Mouse (Mus musculus): ENCODE results near the gene Fam43a.

The Fam43a gene

DNA sequence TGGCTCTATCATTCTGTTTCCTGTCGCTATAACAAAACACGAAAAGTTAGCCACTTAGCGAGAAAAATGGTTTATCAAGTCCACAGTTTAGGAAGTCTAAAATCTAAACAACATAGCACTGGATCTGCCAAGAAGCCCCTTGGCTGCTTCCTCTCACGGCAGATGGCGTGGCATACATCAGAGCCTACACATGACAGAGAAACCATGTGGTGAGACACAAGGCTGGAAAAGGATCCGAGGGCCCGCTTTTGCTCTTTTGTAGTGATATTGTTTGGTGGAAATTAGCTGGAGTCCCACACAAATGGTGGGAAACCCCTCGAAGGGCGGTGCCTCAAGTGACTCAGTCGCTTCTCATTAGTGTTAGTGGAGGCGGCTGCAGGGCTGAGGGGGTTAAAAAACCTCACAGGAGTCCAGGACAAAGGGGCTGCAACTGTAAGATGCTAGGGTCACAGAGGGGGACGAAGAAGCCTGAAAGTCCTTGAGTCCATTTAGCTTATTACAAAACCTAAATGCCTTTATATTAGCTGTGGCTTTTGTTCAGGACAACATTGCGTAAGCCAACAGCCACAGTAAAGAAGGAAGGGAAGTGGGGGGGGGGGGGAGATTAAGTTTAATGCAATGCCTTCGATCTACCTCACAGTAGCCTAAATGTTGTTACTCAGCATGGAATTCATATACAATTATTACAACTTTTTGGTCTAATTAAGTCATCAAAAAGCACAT is 3.5 kb upstream of the Fam43a start:
- peak; percentile 55 to 73 for DNase-seq

- peak; percentile 97 for DNase-seq
Observed at GRCm38 (mm10) chr16:30596959-30597681, 2.4 kb upstream of the Fam43a start.

DNA sequence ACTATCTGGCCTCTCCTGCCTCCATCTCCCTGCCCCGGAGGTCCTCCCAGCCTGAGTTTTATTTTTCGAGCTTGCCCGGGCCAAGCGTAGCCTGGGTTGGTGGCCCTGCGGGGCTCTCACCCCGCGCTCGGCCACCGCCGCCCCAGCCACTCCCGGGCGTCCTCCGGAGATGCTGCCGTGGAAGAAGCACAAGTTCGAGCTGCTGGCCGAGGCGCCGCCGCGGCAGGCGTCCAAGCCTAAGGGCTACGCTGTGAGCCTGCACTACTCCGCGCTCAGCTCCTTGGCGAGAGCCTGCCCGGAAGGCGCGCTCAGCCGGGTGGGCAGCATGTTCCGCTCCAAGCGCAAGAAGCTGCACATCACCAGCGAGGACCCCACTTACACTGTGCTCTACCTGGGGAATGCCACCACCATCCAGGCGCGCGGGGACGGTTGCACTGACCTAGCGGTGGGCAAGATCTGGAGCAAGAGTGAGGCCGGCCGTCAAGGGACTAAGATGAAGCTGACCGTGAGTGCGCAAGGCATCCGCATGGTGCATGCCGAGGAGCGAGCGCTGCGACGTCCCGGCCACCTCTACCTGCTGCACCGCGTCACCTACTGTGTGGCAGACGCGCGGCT is 1.0 kb downstream of the Fam43a start:
- peak; percentile 75 to 80 for DNase-seq

- peak; percentile 69 to 83 for DNase-seq
Observed at GRCm38 (mm10) chr16:30601046-30601832, 1.7 kb downstream of the Fam43a start.

GRCm38 (mm10) chr16:30601946-30602345 is 2.4 kb downstream of the Fam43a start:
- peak in 1 of 2 experiments; percentile 34 for DNase-seq

- peak in 1 of 2 experiments; percentile 28 for DNase-seq
Observed at GRCm38 (mm10) chr16:30602684-30603530, 3.4 kb downstream of the Fam43a start.

DNA sequence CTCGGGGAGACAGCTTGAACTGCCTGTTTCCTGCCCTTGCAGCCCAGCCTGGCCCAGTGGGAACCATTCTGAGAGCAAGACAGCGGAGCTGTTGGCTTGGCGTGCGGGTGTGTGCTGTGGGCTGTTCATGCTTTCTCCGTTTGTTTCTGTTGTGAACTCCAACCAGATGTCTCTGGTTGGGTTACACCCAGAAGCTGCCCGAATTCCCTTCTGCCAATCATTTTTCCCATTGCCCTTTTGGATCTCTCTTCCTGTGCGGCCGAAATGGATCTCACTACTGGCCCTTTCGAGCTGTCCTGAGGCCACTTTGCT is 4.0 kb downstream of the Fam43a start:
- peak; percentile 25 to 30 for DNase-seq

- peak in 1 of 2 experiments; percentile 34 for DNase-seq
Observed at GRCm38 (mm10) chr16:30604061-30604806, 4.7 kb downstream of the Fam43a start.

DNA sequence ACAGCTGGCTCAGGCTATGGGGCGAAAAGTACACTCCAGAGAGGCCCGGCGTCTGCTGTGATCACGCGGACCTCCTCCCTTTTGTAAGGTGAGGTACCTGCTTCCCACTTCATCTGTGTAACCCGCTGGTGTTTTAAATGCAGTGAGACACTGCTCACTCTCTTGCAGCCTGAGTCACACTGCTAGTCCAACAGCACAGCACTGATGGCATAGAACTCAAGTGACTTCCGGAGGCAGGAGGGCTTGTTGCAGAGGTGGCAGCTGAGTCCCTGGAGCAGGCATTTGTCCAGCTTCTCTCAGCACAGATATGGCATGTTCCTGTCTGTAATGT is 5.2 kb downstream of the Fam43a start:
- no peak for DNase-seq

- DNase-seq = no peak
Observed at GRCm38 (mm10) chr16:30605528-30605927, 6.0 kb downstream of the Fam43a start.

DNA sequence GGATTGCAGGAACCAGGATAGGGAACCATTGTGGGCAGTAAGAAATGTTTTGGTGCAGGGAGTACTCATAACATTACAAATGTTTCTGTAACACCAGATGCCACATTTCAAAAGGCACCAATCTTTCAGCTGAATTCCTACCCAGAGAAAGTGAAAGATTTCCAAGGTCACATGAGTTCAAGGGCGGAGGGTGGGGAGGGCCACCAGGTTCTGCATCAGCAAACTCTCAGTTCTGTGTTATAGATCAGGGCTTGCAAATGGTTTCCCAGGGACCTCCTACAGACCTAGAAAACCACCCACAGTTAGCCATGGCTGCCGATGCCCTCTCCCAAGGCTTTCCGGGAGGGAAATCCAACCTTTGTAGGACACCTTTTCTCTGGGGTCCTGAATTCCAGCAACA is 8.3 kb downstream of the Fam43a start:
- no peak for DNase-seq

GRCm38 (mm10) chr16:30611331-30611730 is 11.8 kb downstream of the Fam43a start:
- DNase-seq = no peak

DNA sequence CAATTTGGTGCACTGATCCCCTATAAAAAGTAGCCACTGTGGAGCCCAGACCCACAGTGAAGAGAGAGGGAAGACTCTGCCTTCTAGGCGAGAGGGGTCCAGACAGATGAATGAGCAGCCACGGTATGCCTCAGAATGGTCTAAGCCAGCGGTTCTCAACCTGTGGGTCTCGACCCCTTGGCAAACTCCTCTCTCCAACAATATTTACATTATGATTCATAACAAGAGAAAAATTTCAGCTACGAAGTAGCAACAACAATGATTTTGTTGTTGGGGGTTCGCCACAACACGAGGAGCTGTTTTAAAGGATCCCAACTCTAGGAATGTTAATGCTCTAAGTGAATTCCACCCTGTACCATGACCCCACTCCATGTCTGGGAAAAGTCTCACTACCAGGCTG is 13.6 kb downstream of the Fam43a start:
- DNase-seq = no peak

DNA sequence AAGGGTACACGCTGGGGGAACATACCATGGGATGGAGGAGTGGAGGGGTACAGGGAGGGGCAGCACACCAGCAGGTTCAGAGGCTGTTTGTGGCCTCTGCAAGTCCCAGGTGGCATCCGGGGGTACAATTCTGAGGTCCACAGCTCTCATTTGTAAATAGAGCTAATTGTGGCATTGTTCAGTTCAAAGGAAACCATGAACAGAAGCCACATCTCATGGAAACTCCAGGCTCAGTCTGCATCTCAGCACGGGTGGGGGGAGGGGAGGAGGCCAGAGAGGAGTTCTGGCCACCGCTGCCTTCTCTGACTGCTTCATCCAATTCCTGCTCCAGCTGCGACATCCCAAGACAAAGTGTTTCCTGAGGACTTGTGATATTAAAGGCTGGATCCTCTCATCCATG is 14.6 kb downstream of the Fam43a start:
- no peak for DNase-seq

GRCm38 (mm10) chr16:30614705-30615317 is 15.3 kb downstream of the Fam43a start:
- DNase-seq = no peak

DNA sequence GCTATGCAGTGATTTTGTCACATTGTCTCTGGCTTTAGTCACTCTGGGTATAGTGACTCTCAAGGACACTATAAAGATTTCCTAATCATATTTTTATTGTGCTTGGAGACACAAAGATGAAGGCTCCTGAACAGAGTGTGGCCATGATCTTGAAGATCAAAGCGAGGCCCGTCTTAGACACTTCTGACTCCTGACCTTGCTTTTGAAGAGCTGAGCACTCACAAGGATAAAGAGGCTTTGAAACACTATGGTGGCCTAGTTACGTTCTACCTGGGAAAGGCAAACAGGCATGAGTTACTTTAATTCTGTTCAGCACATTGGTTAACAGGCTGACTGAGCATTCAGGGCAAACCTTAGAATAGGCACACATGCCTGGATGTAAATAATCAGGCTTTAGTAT is 16.8 kb downstream of the Fam43a start:
- DNase-seq = no peak

DNA sequence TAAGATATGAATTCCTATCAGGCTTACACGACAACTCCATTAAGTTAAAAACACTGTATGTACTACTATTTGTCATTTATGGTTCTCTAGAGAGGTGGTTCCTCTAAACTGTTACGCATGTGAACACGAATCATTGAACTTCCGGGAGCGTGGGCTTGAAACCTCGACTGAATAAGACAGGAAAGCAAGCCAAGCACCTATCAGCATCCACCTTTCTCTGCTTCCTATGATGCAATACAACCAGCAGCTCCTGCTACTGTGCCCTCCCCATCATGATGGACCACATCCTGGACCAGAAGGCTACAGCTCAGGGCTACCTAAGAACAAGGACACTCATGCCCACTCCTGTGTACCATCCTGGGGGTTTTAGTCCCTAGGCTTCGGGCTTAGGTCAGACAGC is 24.1 kb downstream of the Fam43a start:
- no peak for DNase-seq

GRCm38 (mm10) chr16:30624640-30625039 is 25.1 kb downstream of the Fam43a start:
- DNase-seq = no peak

DNA sequence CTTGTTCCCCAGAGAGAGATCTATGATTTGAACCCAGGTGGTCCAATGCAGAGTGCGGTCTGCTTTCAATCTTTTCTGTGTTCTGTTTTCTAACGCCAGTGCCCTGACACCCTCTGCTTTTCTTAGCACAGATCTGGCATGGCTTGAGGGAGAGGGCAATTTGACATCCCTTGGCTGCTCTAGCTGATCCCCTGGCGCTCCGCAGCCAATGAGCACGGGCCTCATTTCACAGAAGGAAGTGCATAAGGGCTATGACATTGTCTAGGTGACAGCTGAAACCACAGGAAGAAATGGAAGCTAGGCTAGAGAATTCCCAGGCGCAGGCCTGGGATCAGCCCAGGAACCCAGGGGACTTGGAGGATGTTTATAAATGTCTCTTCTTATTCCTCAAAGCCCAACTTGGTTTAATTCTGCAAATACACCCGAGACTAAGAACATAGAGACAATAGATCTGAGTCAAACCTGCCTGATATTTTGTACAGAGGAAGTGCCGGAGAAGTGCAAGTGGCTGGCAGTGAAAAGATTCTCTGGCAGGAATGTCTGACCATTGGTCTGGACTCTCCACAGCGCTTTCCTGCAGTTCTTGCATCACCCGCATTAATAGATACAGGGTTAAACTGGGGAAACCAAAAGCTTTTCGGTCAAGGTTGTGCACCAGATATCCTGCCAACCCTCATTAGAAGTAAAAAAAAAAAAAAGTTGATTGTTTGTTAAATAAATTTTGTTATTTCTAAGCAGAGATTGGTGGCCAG is 28.2 kb downstream of the Fam43a start:
- peak; percentile 20 to 28 for DNase-seq

- DNase-seq = no peak
Observed at GRCm38 (mm10) chr16:30628401-30628800, 28.9 kb downstream of the Fam43a start.

Data from cerebellum, postnatal 14 days (tissue).